Mouse (Mus musculus) forebrain, embryonic 10.5 days (tissue): ENCODE measurements around the gene Zfhx3. TPM values are rescaled to one million over a fixed set of nuclear protein-coding genes. Genes with fewer than 3 reads are reported as not detected.
A peak's percentile ranks its signal among the peaks of the same experiment; 100 is the strongest.

ENCODE experiments used
- DNase-seq: peaks from one replicate; pipeline ENCODE4 v3.0.0-alpha.2; 2017; ENCODE audit warnings: low spot score; ENCODE audit errors: extremely low spot score
- H3K27ac ChIP-seq: fragments of 300-500 bp; sonication (generic); 2 replicates; pipeline ENCODE4 v1.5.1; 2016; ENCODE audit warnings: mild to moderate bottlenecking
- H3K27me3 ChIP-seq: fragments of 300-500 bp; sonication (generic); 2 replicates; pipeline ENCODE4 v1.6.1; 2016; ENCODE audit warnings: mild to moderate bottlenecking; ENCODE audit not compliant: poor library complexity, severe bottlenecking
- H3K36me3 ChIP-seq: fragments of 300-500 bp; sonication (generic); replicated peaks from 2 replicates; pipeline ENCODE4 v1.6.1; 2016; ENCODE audit warnings: mild to moderate bottlenecking, moderate library complexity
- H3K4me1 ChIP-seq: fragments of 300-500 bp; sonication (generic); 2 replicates; pipeline ENCODE4 v1.6.1; 2016
- H3K4me3 ChIP-seq: fragments of 300-500 bp; sonication (generic); 2 replicates; pipeline ENCODE4 v1.5.1; 2016; ENCODE audit warnings: mild to moderate bottlenecking, moderate library complexity
- H3K9me3 ChIP-seq: fragments of 300-500 bp; sonication (generic); 2 replicates; pipeline ENCODE4 v1.6.1; 2016; ENCODE audit warnings: mild to moderate bottlenecking, moderate library complexity
- WGBS: fragments of 180-500 bp; shearing (Covaris S2); methylation state at CpG from one replicate; pipeline ENCODE4 v1.1.7; 2016; 5-methylcytosine and 5-hydroxymethylcytosine counted together
- polyA plus RNA-seq: library from polyadenylated mRNA; unstranded; fragments of >200 nt; fragmentation: Nextera tagmentation; extraction: Ambion mirVana; gene quantifications from 2 replicates; pipeline ENCODE4 v1.2.1, GENCODE M21; 2016

The Zfhx3 gene
- polyA plus RNA-seq, 1 experiment from 2014 or later = 11.4 TPM

DNA sequence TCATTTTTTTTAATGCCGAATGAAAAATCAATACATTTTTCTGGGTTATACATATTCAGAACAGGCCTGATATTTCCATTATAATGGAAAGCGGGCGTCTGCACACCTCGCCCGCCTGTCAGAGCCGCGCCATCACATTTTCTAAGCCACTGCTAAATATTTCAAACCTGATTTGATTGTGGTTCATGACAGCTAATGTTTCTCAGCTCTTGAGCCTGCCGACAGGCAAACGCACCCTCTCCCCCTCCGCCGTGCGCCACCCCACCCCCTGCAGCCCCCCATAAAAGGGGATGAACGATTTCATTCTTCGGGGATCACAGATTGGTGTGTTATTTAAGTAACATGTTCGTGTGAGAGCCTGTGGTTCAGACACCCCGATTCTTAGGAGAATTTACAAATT lies 966.1 kb downstream of the Zfhx3 start:
- H3K27ac ChIP-seq = no peak overlapping the region
- H3K4me1 ChIP-seq = peaks cover 59% of the 10 kb centered on the region
- H3K27me3 ChIP-seq = peaks cover 25% of the 10 kb centered on the region
- 89% methylated on average over 16 of the region's 16 CpGs for WGBS
- H3K4me3 ChIP-seq = no peak overlapping the region
- H3K36me3 ChIP-seq = 0 out of 2 replicates have a peak, but pooled peaks cover 8% of the 10 kb centered on the region
- no peak for DNase-seq
- no peaks in the 10 kb centered on the region for H3K9me3 ChIP-seq

DNA sequence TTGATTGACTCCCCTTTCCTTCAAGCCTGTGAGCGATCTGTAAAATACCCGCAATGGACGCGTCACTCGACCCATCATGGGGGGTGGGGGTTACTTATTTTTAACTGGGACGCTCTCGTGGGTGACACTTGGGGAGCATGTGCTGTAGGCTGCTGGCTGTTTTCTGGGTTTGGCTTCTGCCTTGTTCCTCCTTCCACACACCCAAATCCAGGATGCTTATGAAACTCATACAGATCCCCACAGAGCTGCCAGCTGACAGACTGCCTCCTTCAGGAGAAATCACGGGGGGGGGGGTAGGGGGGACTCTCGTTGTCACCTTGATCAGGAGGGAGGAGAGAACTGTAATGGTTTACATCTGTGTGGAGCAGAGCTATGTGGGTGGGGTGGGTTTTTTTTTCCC lies 966.6 kb downstream of the Zfhx3 start:
- WGBS = 87% methylated on average over 9 of the region's 9 CpGs
- Histone ChIP-seq H3K36me3 (0 out of 2 replicates have a peak, but pooled peaks cover 8% of the 10 kb centered on the region), H3K4me1 (peaks cover 54% of the 10 kb centered on the region), H3K27ac (no peak overlapping the region), H3K9me3 (no peaks in the 10 kb centered on the region), H3K27me3 (peaks cover 20% of the 10 kb centered on the region), H3K4me3 (no peak overlapping the region)
- no peak for DNase-seq

DNA sequence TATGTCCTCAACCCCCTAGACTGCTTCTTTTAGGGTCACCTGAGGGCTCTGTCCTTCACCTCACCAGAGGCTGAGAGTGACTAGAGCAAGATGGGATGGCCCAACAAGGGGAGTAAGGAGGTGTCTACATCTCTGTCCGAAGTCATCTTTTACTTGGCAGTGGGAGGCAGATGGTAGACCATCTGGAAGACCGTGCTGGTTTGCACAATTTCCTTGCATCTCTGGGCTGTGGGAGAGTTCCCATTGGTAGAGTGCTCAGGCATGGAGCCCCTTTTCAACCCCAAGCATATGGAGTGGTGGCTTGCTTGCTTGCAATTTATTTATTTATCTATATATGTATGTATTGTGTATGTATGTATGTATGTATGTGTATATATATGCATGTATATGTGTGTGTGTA lies 967.0 kb downstream of the Zfhx3 start:
- H3K4me3 ChIP-seq = no peak overlapping the region
- peaks cover 50% of the 10 kb centered on the region for H3K4me1 ChIP-seq
- H3K27ac ChIP-seq = no peak overlapping the region
- peaks cover 16% of the 10 kb centered on the region for H3K27me3 ChIP-seq
- H3K36me3 ChIP-seq = peaks cover 10% of the 10 kb centered on the region; the same call in 1 of the 2 replicates
- DNase-seq = no peak
- 91% methylated on average over 2 of the region's 2 CpGs for WGBS
- H3K9me3 ChIP-seq = no peaks in the 10 kb centered on the region

DNA sequence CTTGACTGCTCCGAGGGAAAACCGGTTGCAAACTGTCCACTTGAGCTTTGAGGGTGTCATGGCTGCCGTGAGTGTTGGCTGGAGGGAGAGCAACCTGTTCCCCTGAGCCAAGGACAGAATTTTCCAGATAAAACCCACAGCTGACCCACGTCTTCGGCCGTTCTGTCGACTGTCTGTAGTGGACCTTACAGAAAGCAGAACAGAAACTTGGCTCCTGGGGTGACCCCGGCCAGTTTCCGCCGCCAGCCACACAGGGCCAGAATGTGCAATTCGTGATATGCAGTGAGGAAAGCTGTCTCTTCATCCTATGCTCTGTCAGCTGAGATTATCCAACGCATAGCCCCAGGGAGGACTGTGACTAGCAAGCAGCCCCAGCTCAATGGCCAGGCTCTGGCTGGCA lies 968.4 kb downstream of the Zfhx3 start:
- no peak for DNase-seq
- Histone ChIP-seq H3K9me3 (no peaks in the 10 kb centered on the region), H3K36me3 (peaks cover 12% of the 10 kb centered on the region), H3K4me1 (peaks cover 40% of the 10 kb centered on the region), H3K27me3 (peaks cover 8% of the 10 kb centered on the region), H3K4me3 (no peak overlapping the region), H3K27ac (no peak overlapping the region)
- 86% methylated on average over 12 of the region's 12 CpGs for WGBS

DNA sequence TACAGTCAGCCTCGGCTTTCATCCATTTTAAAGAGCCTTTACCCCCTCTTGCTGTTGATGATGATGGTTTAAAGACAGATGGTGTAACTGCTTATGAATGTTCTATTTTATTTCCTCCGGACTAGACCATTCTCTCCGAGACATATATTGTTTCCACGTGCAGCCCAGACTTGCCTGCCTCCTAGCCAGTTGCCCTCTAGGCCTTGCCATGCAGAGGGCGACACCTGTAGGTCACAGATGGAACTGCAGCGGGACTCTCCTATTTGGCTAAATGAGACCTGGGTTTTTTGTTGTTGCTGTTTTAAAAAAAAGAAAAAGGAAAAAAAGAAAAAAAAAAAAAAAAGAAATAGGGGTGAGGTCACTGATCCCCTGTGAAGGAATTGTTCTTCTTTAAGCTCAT lies 969.1 kb downstream of the Zfhx3 start:
- DNase-seq = peak; percentile 81
- Histone ChIP-seq H3K4me1 (peaks cover 36% of the 10 kb centered on the region), H3K27ac (no peak overlapping the region), H3K4me3 (no peak overlapping the region), H3K9me3 (no peaks in the 10 kb centered on the region), H3K36me3 (peaks cover 18% of the 10 kb centered on the region), H3K27me3 (peaks cover 7% of the 10 kb centered on the region)
- 16% methylated on average over 6 of the region's 6 CpGs for WGBS

DNA sequence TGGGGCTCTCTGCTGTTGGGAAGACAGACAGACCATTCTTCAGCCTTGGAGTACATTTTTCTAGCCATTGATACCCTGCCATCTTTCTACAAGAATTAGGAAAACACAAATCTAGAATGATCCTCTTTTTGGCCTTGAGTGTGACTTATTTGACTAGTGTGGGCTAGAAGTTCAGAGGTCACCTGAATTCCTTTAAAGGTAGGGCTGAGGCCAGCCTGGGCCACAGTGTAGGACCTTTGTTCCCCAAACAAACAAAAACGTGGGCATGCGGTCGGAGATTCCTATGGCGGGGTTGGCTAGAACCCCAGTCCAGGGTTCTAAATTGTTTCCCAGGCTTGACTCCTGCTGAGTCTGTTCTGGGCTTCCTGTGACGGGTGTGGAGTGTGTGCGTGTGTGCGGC lies 970.6 kb downstream of the Zfhx3 start:
- peaks cover 22% of the 10 kb centered on the region for H3K36me3 ChIP-seq
- no peak overlapping the region for H3K27ac ChIP-seq
- WGBS = 94% methylated on average over 7 of the region's 7 CpGs
- no peak overlapping the region for H3K4me3 ChIP-seq
- H3K9me3 ChIP-seq = no peaks in the 10 kb centered on the region
- peaks cover 27% of the 10 kb centered on the region for H3K4me1 ChIP-seq
- no peak for DNase-seq
- H3K27me3 ChIP-seq = peaks cover 5% of the 10 kb centered on the region; the same call in 1 of the 2 replicates

DNA sequence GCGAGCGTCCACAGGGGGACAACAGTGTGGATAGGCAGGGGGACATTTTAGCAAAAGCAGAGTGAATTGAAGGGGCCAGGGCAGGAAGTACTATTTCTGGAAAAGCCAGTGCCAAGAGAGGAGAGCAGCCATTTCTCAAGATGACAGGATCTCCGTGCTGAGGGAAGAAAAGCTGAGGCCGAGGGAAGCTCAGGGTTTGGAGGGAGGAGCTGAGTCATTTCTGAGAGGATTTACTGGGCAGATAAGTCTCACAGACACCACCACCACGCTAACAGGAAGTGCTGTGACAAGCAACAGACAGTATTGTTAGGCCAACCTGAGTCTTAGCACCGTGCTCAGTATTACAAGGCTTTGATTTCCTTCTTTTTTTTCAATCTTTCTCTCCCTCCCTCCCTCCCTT lies 973.0 kb downstream of the Zfhx3 start:
- Histone ChIP-seq H3K4me3 (no peak overlapping the region), H3K36me3 (peaks cover 22% of the 10 kb centered on the region), H3K9me3 (no peaks in the 10 kb centered on the region), H3K27ac (0 out of 2 replicates have a peak overlapping the region, but pooled peaks have one; percentile 44), H3K27me3 (peaks cover 5% of the 10 kb centered on the region; the same call in 1 of the 2 replicates), H3K4me1 (peaks cover 23% of the 10 kb centered on the region)
- no peak for DNase-seq
- 72% methylated on average over 6 of the region's 6 CpGs for WGBS

DNA sequence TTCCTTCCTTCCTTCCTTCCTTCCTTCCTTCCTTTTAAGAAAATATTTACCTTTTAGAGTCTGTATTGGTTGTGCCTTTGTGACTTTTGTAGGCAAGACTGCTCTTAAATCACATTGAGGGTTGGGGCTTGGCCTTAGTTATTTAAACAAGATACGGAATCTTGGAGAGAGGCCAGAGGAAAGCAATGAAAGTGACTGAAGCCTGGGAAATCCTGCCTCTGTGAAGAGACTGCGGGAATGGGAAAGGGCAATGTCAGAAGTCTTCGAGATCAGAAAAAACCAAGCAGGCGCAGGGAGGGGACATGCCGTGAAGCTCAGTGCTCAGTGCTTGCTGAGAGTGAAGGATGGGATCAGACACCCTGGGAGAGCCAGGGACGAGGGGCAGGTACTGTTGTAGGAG lies 973.4 kb downstream of the Zfhx3 start:
- Histone ChIP-seq H3K27ac (no peak overlapping the region), H3K4me3 (no peak overlapping the region), H3K36me3 (peaks cover 22% of the 10 kb centered on the region), H3K4me1 (peaks cover 23% of the 10 kb centered on the region), H3K9me3 (no peaks in the 10 kb centered on the region), H3K27me3 (peaks cover 2% of the 10 kb centered on the region; the same call in 1 of the 2 replicates)
- no peak for DNase-seq
- WGBS = 88% methylated on average over 6 of the region's 6 CpGs

DNA sequence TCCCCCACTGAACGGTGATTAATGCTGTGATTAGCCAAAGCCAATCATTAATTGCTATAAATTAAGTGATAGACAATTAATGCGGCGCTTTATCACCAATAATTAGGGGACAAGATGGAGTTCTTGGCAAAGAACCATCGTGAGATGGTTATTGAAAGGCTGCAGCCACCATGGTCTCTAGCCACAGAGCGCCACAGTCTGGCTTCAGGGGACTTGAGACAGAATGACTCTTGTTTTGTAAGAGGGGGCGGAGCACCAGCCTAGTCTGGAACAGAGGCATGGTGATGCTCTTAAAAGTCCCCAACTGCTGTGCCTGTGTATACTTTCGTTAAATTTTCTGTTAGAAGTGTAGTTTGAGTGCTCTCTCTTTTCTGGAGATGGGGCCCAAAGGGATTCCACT lies 977.7 kb downstream of the Zfhx3 start:
- H3K27me3 ChIP-seq = no peaks in the 10 kb centered on the region
- DNase-seq = no peak
- no peak overlapping the region for H3K27ac ChIP-seq
- H3K9me3 ChIP-seq = no peaks in the 10 kb centered on the region
- H3K4me3 ChIP-seq = no peak overlapping the region
- H3K36me3 ChIP-seq = peaks cover 20% of the 10 kb centered on the region
- 89% methylated on average over 7 of the region's 7 CpGs for WGBS
- peaks cover 22% of the 10 kb centered on the region for H3K4me1 ChIP-seq

DNA sequence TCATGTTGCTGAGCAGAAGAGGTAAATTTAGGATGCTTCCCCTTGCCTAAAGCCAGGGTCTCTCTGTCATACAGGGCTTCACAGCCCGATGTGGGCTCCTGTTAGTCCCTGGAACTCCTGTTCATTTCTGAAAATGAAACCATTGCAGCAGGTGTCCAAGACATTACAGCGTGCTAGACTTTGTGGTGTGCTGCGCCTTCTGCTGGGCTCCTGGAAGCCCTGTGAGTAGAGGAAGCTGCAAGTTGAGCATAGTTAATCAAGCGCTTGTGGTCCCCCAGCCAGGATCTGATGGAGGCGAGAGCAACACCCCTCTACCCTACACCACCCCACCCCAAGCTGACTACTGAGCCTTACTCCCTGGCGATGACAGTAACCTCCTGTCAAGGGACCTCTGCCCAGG lies 980.7 kb downstream of the Zfhx3 start:
- Histone ChIP-seq H3K4me1 (peaks cover 24% of the 10 kb centered on the region), H3K27me3 (no peaks in the 10 kb centered on the region), H3K27ac (no peak overlapping the region), H3K4me3 (no peak overlapping the region), H3K9me3 (no peaks in the 10 kb centered on the region), H3K36me3 (peaks cover 20% of the 10 kb centered on the region)
- WGBS = 91% methylated on average over 6 of the region's 6 CpGs
- no peak for DNase-seq

DNA sequence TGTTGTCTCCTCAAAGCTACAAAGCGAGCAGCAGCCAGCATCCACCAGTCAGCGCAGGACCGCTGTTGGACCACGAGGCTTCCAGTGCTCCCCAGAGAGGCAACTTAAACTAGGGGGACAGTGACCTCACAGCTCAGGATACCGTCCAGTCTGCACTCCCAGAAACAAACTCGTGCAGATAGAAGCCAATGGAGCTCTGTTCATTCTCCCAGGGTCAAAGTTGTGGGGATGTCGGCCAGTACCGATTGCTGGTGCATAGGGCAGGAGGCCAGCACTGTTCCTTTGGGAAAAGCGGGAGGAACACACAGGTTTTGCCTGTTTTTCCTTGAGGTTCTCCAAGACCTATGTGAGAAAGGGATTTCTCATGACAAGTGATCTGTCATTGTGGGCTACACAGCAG lies 982.1 kb downstream of the Zfhx3 start:
- peaks cover 20% of the 10 kb centered on the region for H3K36me3 ChIP-seq
- H3K4me3 ChIP-seq = no peak overlapping the region
- 94% methylated on average over 9 of the region's 9 CpGs for WGBS
- H3K9me3 ChIP-seq = no peaks in the 10 kb centered on the region
- peaks cover 22% of the 10 kb centered on the region for H3K4me1 ChIP-seq
- H3K27me3 ChIP-seq = no peaks in the 10 kb centered on the region
- no peak for DNase-seq
- no peak overlapping the region for H3K27ac ChIP-seq

DNA sequence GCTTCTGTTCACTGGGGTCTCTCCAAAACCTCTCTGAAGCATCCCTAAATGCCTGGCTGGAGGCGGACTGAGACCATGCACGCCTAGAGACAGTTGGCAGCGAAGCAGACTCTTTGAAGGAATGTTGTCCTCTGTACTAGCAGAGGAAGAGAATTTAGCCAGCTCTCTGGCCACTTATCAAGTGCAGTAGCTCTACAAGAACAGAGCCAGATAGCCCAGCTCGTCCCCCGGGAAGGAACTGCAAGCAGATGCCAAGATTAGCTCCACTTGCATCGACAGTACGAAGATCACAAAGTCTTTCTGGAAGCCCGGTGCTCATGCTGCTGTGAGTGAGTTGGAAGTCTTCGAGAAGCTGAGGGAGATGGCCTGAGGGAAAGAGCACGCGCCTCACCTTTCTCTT lies 983.7 kb downstream of the Zfhx3 start:
- 90% methylated on average over 11 of the region's 11 CpGs for WGBS
- H3K27ac ChIP-seq = no peak overlapping the region

DNA sequence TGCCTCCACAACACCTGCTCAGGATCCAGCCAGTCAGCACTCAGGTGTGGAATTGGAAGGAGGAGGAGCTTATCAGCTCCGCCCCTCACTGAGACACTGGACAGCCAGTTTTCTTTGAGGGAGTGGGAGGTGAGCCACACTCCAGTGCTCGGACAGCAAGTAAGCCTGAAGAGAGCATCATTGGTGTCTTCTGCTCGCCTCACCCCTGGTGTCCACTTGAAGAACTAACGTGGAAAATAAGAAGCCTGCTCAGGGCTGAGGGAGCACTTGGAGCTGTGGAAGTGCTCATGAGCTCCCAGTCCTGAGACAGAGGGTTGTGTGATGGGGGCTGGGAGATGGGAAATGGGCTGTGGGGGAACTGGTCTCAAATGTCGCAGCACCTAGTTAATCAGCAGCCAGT lies 988.2 kb downstream of the Zfhx3 start:
- H3K9me3 ChIP-seq = no peaks in the 10 kb centered on the region
- 79% methylated on average over 5 of the region's 5 CpGs for WGBS
- no peak overlapping the region for H3K27ac ChIP-seq
- H3K36me3 ChIP-seq = peaks cover 41% of the 10 kb centered on the region
- H3K4me1 ChIP-seq = peaks cover 40% of the 10 kb centered on the region
- no peak overlapping the region for H3K4me3 ChIP-seq
- no peak for DNase-seq
- no peaks in the 10 kb centered on the region; the same call in 1 of the 2 replicates for H3K27me3 ChIP-seq

More for the DNA sequence above, 983.7 kb downstream of the Zfhx3 start:
- Histone ChIP-seq H3K9me3 (no peaks in the 10 kb centered on the region), H3K27me3 (no peaks in the 10 kb centered on the region), H3K4me1 (peaks cover 17% of the 10 kb centered on the region), H3K4me3 (no peak overlapping the region), H3K36me3 (peaks cover 21% of the 10 kb centered on the region)
- DNase-seq = no peak

DNA sequence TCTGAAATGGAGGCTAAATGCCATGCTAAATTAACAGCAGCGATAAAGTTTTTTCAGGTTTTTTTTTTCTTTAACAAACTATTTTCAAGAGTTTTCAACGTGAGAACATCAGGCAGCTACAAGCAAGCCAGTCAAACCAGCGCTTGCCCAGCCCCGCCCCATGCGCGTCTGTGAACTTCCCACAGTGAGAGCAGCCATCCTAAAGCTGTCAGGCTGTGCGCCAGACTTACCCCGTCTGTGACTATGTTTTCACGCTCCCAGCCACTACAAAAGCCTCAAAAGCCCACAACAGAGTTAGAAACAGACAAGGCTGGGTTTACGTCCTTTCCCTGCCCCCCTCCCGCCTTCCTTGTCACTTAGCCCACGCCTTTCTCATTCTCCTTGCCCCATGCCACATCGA lies 989.4 kb downstream of the Zfhx3 start:
- H3K4me1 ChIP-seq = peaks cover 46% of the 10 kb centered on the region
- no peaks in the 10 kb centered on the region for H3K9me3 ChIP-seq
- peak overlapping the region; percentile 48; the same call in 1 of the 2 replicates for H3K27ac ChIP-seq
- peaks cover 4% of the 10 kb centered on the region; the same call in 1 of the 2 replicates for H3K27me3 ChIP-seq
- no peak overlapping the region for H3K4me3 ChIP-seq
- no peak for DNase-seq
- H3K36me3 ChIP-seq = peaks cover 41% of the 10 kb centered on the region
- WGBS = 79% methylated on average over 13 of the region's 13 CpGs
